Mouse (Mus musculus) C3H10T1/2 (cell line): Measurements from ENCODE around the gene Cc2d1b. TPM values are rescaled to one million over a fixed set of nuclear protein-coding genes. Genes with fewer than 3 reads are reported as not detected.

ENCODE experiments used
- polyA plus RNA-seq, 2 experiments: library from polyadenylated mRNA; unstranded; fragments of >200 nt; fragmentation: generic; extraction: Trizol; gene quantifications; one replicate each; pipeline ENCODE4 v1.2.1; 2012; ENCODE audit warnings: missing spikeins in 2 of 2

Cc2d1b gene
- polyA plus RNA-seq: 10 to 100 TPM; 17.8 to 26.4 TPM

GRCm38 (mm10) chr4:108619587-108620341, at the start of gene Cc2d1b:
TSS of gene Cc2d1b (plus strand) at chr4:108619940.

DNA sequence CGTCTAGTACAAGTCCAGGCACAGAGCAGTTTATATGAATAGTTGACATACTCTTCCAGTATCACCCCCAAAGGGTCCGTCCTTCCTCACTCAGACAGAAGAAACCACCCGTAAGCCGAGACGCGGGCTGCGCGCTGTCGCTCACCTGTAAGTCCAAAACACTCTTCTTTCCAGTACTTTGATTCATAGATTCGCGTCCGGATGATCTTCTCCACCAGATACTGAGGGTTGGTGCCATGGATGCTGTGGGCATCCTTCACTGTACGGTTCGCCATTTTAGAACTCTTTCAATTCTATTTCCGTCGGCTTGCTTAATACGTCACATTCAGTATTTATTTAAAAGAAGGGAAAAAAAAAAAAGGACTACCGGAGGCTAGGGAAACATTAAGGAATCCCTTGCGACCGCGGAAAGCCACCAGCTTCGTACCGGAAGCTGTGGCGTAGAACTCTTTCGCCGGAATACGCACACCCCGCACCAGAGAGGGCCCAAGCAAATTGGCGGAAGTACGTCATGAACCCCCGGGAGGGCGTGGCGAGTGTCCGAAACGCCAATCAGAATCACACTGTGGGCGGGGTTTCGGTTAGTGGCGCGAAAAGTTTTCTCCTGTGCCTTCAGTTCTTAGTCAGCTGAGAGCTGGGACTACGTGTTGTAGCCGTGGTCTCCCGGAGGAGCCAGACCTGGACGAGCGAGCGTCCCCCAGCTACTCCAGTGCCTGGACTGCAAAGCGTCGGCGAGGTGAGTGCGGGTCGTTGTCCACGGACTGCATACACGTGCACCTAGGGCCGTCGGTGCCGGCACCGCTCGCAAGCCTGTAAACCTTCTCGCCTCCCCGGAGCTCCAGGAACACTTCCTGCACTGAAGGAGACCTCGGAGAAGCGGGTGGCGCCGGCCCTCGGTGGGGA, 40.6 kb upstream of the Cc2d1b start, which contains the start of the genes Prpf38a and Orc1:
TSS of gene Prpf38a (minus strand) at position 497 of the 903 bp plus-strand sequence.
TSS of gene Orc1 (plus strand) at position 584 of the 903 bp plus-strand sequence.

Other genes starting within 250 kb of the Cc2d1b start
- gene Shisal2a, start 236.6 kb upstream of the Cc2d1b start, polyA plus RNA-seq: not detected
- gene Gpx7, start 213.0 kb upstream of the Cc2d1b start, polyA plus RNA-seq: not detected
- 1 to 10 TPM in 1 of 2 experiments, under 1 TPM in 1; 0.40 to 8.9 TPM for gene Tut4, start 160.5 kb upstream of the Cc2d1b start, polyA plus RNA-seq
- 10 to 100 TPM in 1 of 2 experiments, 1 to 10 TPM in 1; 7.9 to 20.5 TPM for gene Prpf38a, start 40.6 kb upstream of the Cc2d1b start, polyA plus RNA-seq
- 1 to 10 TPM in 1 of 2 experiments, under 1 TPM in 1; 0.87 to 1.2 TPM for gene Orc1, start 40.5 kb upstream of the Cc2d1b start, polyA plus RNA-seq
- under 1 TPM; 0.01 to 0.07 TPM for gene 3110021N24Rik, start 99.7 kb downstream of the Cc2d1b start, polyA plus RNA-seq
- gene Zfyve9, start 160.9 kb downstream of the Cc2d1b start, polyA plus RNA-seq: 1 to 10 TPM in 1 of 2 experiments, under 1 TPM in 1; 0.50 to 7.1 TPM
- 10 to 100 TPM in 1 of 2 experiments, 1 to 10 TPM in 1; 5.4 to 34.6 TPM for gene Btf3l4, start 213.7 kb downstream of the Cc2d1b start, polyA plus RNA-seq
- gene Txndc12, start 214.7 kb downstream of the Cc2d1b start, polyA plus RNA-seq: 100 to 1,000 TPM in 1 of 2 experiments, 10 to 100 TPM in 1; 18.8 to 108 TPM
- gene Kti12, start 227.8 kb downstream of the Cc2d1b start, polyA plus RNA-seq: 10 to 100 TPM; 14.7 to 20.0 TPM
- gene A730015C16Rik, start 228.7 kb downstream of the Cc2d1b start, polyA plus RNA-seq: under 1 TPM; 0.05 to 0.15 TPM